Comparison of ENCODE assay signal across 29 mouse cellular contexts in the genomic region with DNA sequence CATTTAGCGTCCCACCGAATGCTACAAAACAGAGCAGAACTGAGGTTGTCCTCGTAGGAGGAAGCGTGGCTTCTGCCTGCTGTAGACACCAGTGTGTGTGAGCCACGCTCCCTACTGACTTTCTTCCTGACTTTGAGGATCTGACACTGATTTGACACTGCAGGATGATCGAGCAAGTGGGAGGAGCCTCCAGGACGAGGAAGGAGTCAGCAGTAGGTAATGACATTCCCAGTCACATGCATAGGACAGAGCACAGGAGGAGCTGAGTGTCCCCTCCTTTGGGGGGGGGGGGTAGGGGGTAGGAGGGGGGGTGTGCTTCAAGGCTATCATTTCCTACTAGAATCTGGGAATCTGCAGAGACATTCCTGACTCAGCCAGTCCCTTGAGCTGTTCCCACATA. TPM values are rescaled to one million over a fixed set of nuclear protein-coding genes. Genes with fewer than 3 reads are reported as not detected.
"Had no signal": no experiment of that assay in that cellular context is flagged by ENCODE, and none has a peak within 500 bp of the region (broad histone marks: within the 10 kb centered on the region; RNA-seq: fewer than 3 reads in every experiment).

No protein-coding gene starts in this region.

- H3K27me3 ChIP-seq: kidney, embryonic 15.5 days; limb, embryonic 12.5 days; limb, embryonic 15.5 days; lung, embryonic 15.5 days; midbrain, embryonic 13.5 days had no signal

- DNase-seq: kidney, postnatal 10 days; kidney, postnatal 36 days; layer of hippocampus, postnatal 36 days; left cerebral cortex, postnatal 4 days; lung, adult 18-20 months; lung, postnatal 10 days; lung, postnatal 36 days; thymus, adult 18-20 months; thymus, postnatal 36 days had no signal

- H3K9me3 ChIP-seq: kidney, embryonic 15.5 days; limb, embryonic 12.5 days; limb, embryonic 15.5 days; lung, embryonic 15.5 days; midbrain, embryonic 10.5 days; midbrain, embryonic 13.5 days had no signal

- H3K27ac ChIP-seq: kidney, embryonic 15.5 days; left cerebral cortex, adult 2 months; limb, embryonic 12.5 days; limb, embryonic 15.5 days; liver, embryonic 14.5 days; lung, embryonic 15.5 days; midbrain, embryonic 10.5 days; midbrain, embryonic 13.5 days had no signal

- H3K9ac ChIP-seq: kidney, embryonic 15.5 days; limb, embryonic 12.5 days; limb, embryonic 15.5 days; liver, embryonic 14.5 days; lung, embryonic 15.5 days; midbrain, embryonic 13.5 days had no signal

- H3K36me3 ChIP-seq: kidney, embryonic 15.5 days; limb, embryonic 12.5 days; limb, embryonic 15.5 days; lung, embryonic 15.5 days; midbrain, embryonic 10.5 days; midbrain, embryonic 13.5 days had no signal

- H3K4me1 ChIP-seq: kidney, embryonic 15.5 days; limb, embryonic 12.5 days; limb, embryonic 15.5 days; lung, embryonic 15.5 days; megakaryocyte, embryonic 14.5 days; midbrain, embryonic 10.5 days; midbrain, embryonic 13.5 days had no signal

- ATAC-seq: midbrain, embryonic 13.5 days had no signal

- H3K4me3 ChIP-seq: kidney, embryonic 15.5 days; left cerebral cortex, adult 2 months; limb, embryonic 12.5 days; limb, embryonic 15.5 days; lung, embryonic 15.5 days; megakaryocyte, embryonic 14.5 days; midbrain, embryonic 10.5 days; midbrain, embryonic 13.5 days had no signal

- H3K4me2 ChIP-seq: kidney, embryonic 15.5 days; limb, embryonic 12.5 days; limb, embryonic 15.5 days; liver, embryonic 11.5 days; lung, embryonic 15.5 days; midbrain, embryonic 13.5 days had no signal

RNA-seq across cellular contexts. Expression of a gene that starts 33.4 kb away (rescaled TPM):
- total RNA-seq: layer of hippocampus, adult 8-10 months; layer of hippocampus, postnatal 10 days; layer of hippocampus, postnatal 36 days; left cerebral cortex, adult 2 months; left cerebral cortex, postnatal 10 days; left cerebral cortex, postnatal 4 days; midbrain, postnatal 0 days had no signal
- polyA plus RNA-seq: kidney, embryonic 15.5 days; limb, embryonic 12.5 days; limb, embryonic 15.5 days; liver, embryonic 11.5 days; liver, embryonic 14.5 days; lung, embryonic 15.5 days; midbrain, embryonic 10.5 days; midbrain, embryonic 13.5 days; midbrain, postnatal 0 days; neural tube, embryonic 11.5 days; neural tube, embryonic 14.5 days; small intestine, adult 2 months; spleen, adult 2 months; stomach, embryonic 16.5 days; urinary bladder, adult 2 months had no signal
